Mouse (Mus musculus): ENCODE measurements around the gene Fam166b.

Gene Fam166b

GRCm38 (mm10) chr4:43404697-43405096 is 24.2 kb downstream of the Fam166b start:
- DNase-seq (ENCODE audit: low spot score): no peak

GRCm38 (mm10) chr4:43402212-43402611 is 26.7 kb downstream of the Fam166b start:
- no peak for DNase-seq (ENCODE audit: low spot score)

- no peak for DNase-seq (ENCODE audit: low spot score)
These were observed 27.4 kb downstream of the Fam166b start for GRCm38 (mm10) chr4:43401486-43401885.

- DNase-seq (ENCODE audit: low spot score): no peak
These were observed 28.0 kb downstream of the Fam166b start for GRCm38 (mm10) chr4:43400976-43401375.

GRCm38 (mm10) chr4:43399391-43400131 is 29.4 kb downstream of the Fam166b start:
- no peak for DNase-seq (ENCODE audit: low spot score)

- no peak for DNase-seq (ENCODE audit: low spot score)
These were observed 30.1 kb downstream of the Fam166b start for GRCm38 (mm10) chr4:43398829-43399331.

- DNase-seq (ENCODE audit: low spot score): no peak
These were observed 30.9 kb downstream of the Fam166b start for GRCm38 (mm10) chr4:43398014-43398413.

- DNase-seq (ENCODE audit: low spot score): no peak
These were observed 32.6 kb downstream of the Fam166b start for GRCm38 (mm10) chr4:43396381-43396780.

- DNase-seq (ENCODE audit: low spot score): no peak
These were observed 33.1 kb downstream of the Fam166b start for GRCm38 (mm10) chr4:43395836-43396235.

- DNase-seq (ENCODE audit: low spot score): no peak
These were observed 33.8 kb downstream of the Fam166b start for GRCm38 (mm10) chr4:43395147-43395546.

GRCm38 (mm10) chr4:43394345-43394891 is 34.5 kb downstream of the Fam166b start:
- no peak for DNase-seq (ENCODE audit: low spot score)

- DNase-seq (ENCODE audit: low spot score): no peak
These were observed 37.3 kb downstream of the Fam166b start for GRCm38 (mm10) chr4:43391521-43392050.

GRCm38 (mm10) chr4:43389845-43390440 is 39.0 kb downstream of the Fam166b start:
- DNase-seq (ENCODE audit: low spot score): no peak

- no peak for DNase-seq (ENCODE audit: low spot score)
These were observed 39.5 kb downstream of the Fam166b start for GRCm38 (mm10) chr4:43389390-43389789.

- DNase-seq (ENCODE audit: low spot score): no peak
These were observed 42.0 kb downstream of the Fam166b start for GRCm38 (mm10) chr4:43386932-43387331.

GRCm38 (mm10) chr4:43384541-43384940 is 44.4 kb downstream of the Fam166b start:
- DNase-seq (ENCODE audit: low spot score): no peak

- DNase-seq (ENCODE audit: low spot score): no peak
These were observed 44.9 kb downstream of the Fam166b start for GRCm38 (mm10) chr4:43384083-43384460.

GRCm38 (mm10) chr4:43383246-43384082 is 45.5 kb downstream of the Fam166b start:
- no peak for DNase-seq (ENCODE audit: low spot score)

- no peak for DNase-seq (ENCODE audit: low spot score)
These were observed 46.5 kb downstream of the Fam166b start for GRCm38 (mm10) chr4:43382155-43383020.

- DNase-seq (ENCODE audit: low spot score): no peak
These were observed 47.4 kb downstream of the Fam166b start, which contains the start of gene Rusc2 for GRCm38 (mm10) chr4:43381408-43382154. Rusc2 (plus strand) TSS chr4:43381979.
